Mouse (Mus musculus): ENCODE data around the gene Pmfbp1. TPM values are rescaled to one million over a fixed set of nuclear protein-coding genes. Genes with fewer than 3 reads are reported as not detected.

The Pmfbp1 gene
- polyA plus RNA-seq, 1 experiment from 2014 or later, result 1.8 TPM

- Histone ChIP-seq H3K27me3 (0 out of 2 replicates have a peak, but pooled peaks cover 3% of the 10 kb centered on the region), H3K36me3 (no peaks in the 10 kb centered on the region), H3K4me1 (peaks cover 63% of the 10 kb centered on the region), H3K4me3 (no peak overlapping the region), H3K9me3 (no peaks in the 10 kb centered on the region), H3K4me2 (replicated peaks) (no peak overlapping the region), H3K9ac (replicated peaks) (no peak overlapping the region), H3K27ac (replicated peaks) (0 out of 2 replicates have a peak overlapping the region, but pooled peaks have one; percentile 8)
- ATAC-seq (ENCODE audit: low FRiP score, low read depth), result no peak
- 85% methylated on average over 11 of the region's 11 CpGs for WGBS
Measured at GRCm38 (mm10) chr8:109468112-109468511, 25.7 kb upstream of the Pmfbp1 start.

DNA sequence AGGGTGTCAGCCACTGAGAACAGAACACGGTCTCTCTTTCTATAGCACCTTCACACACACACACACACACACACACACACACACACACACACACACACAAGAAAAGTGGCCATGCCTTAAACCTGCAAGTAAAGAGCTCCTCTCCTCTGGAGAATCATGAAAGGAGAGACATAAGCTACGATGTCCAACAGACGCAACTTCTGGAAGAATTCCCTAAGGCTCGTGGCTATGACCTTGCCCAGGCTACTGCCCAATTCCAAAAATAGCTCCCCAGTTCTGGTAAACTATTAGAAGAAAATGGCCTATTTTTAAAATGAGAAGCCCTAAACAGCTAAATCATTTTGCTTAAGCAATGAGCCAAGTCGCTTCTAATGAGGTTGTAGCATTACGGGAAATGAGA is 22.0 kb upstream of the Pmfbp1 start:
- Histone ChIP-seq H3K9me3 (no peaks in the 10 kb centered on the region), H3K27me3 (0 out of 2 replicates have a peak, but pooled peaks cover 3% of the 10 kb centered on the region), H3K4me2 (replicated peaks) (no peak overlapping the region), H3K4me1 (peaks cover 33% of the 10 kb centered on the region), H3K36me3 (no peaks in the 10 kb centered on the region), H3K9ac (replicated peaks) (no peak overlapping the region), H3K27ac (replicated peaks) (no peak overlapping the region), H3K4me3 (no peak overlapping the region)
- no peak for ATAC-seq (ENCODE audit: low FRiP score, low read depth)
- 83% methylated on average over 6 of the region's 6 CpGs for WGBS

DNA sequence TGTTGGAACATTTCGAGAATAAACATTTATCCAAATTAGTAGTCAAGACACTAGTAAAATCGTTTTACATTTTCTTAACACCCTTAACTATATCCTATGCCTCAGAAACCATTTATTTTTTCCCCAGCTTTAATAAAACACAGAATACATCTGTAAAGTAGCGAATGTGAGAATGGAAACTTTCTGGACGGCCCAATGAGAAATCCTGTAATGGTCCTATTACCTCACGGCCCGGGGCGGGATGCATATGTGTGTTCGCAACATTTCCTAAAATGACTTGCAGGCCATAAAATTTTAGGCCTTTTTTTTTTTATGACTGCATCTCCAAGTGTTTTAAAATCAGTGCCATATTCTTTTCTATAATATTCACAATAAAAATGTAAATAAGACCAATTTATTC is 21.4 kb upstream of the Pmfbp1 start:
- Histone ChIP-seq H3K4me2 (replicated peaks) (no peak overlapping the region), H3K36me3 (no peaks in the 10 kb centered on the region), H3K9ac (replicated peaks) (no peak overlapping the region), H3K9me3 (no peaks in the 10 kb centered on the region), H3K27ac (replicated peaks) (0 out of 2 replicates have a peak overlapping the region, but pooled peaks have one; percentile 30), H3K4me1 (peaks cover 28% of the 10 kb centered on the region), H3K27me3 (0 out of 2 replicates have a peak, but pooled peaks cover 3% of the 10 kb centered on the region), H3K4me3 (no peak overlapping the region)
- 92% methylated on average over 8 of the region's 8 CpGs for WGBS
- ATAC-seq (ENCODE audit: low FRiP score, low read depth), result no peak

DNA sequence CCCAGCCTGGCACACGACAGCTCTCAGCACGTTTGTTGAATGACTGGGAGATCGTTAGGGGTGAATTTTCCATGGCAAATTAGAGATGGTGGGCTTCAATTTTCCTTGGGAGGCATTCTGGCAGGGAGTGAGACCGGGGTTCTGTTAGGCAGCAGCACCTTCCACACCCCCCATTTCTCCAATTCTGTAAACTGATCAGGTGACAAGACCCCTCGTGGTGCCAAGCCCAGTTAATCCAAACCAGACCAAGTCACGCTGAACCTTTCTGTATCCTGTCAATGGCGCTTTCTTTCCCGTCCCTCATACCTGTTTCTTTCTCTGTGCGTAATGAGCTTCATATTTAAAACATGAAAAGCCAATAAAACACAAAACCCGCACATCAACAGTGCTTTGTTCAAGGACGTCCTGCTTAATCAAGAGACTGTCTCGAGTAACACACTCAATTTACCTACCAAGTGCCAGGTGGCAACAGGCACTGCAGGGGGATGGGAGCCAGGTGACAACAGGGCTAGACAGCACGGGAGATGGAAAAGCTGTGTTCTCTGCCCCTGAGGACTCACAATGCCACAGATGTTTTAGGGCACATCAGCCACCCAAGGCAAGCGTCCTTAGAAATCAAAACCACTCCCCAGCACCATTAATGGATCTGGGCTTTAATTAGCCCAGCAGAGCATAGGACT is 19.2 kb upstream of the Pmfbp1 start:
- no peaks in the 10 kb centered on the region for H3K9me3 ChIP-seq
- no peak overlapping the region for H3K27ac ChIP-seq (replicated peaks)
- H3K36me3 ChIP-seq, result no peaks in the 10 kb centered on the region
- 66% methylated on average over 14 of the region's 14 CpGs for WGBS
- H3K9ac ChIP-seq (replicated peaks), result no peak overlapping the region
- peaks cover 9% of the 10 kb centered on the region; the same call in 1 of the 2 replicates for H3K4me1 ChIP-seq
- H3K4me2 ChIP-seq (replicated peaks), result no peak overlapping the region
- no peak overlapping the region for H3K4me3 ChIP-seq
- H3K27me3 ChIP-seq, result no peaks in the 10 kb centered on the region
- ATAC-seq (ENCODE audit: low FRiP score, low read depth), result no peak

DNA sequence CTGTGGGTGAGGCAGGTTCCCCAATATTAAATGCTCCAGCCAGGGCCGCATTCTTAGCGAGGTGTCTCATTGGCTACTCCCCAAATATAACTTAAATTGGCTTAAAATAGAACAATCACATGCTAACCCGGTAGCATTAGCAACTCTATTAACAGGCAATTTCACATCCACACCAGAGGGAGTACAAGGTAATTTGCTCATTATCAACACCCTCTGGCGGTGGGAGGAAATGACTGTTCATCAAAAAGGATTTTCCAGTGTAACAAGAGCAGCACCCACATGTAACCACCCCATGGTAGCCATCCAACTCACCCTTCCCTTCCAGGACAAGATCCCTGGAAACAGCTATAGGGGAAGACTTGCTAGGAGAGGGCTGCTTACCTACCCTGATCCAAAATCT is 18.4 kb upstream of the Pmfbp1 start:
- no peaks in the 10 kb centered on the region for H3K36me3 ChIP-seq
- no peak overlapping the region for H3K4me3 ChIP-seq
- no peak overlapping the region for H3K4me2 ChIP-seq (replicated peaks)
- no peaks in the 10 kb centered on the region for H3K27me3 ChIP-seq
- no peaks in the 10 kb centered on the region for H3K9me3 ChIP-seq
- no peak overlapping the region for H3K9ac ChIP-seq (replicated peaks)
- H3K27ac ChIP-seq (replicated peaks), result no peak overlapping the region
- WGBS, result 75% methylated on average over 4 of the region's 4 CpGs
- peaks cover 9% of the 10 kb centered on the region; the same call in 1 of the 2 replicates for H3K4me1 ChIP-seq
- ATAC-seq (ENCODE audit: low FRiP score, low read depth), result no peak

GRCm38 (mm10) chr8:109478586-109478985 is 15.2 kb upstream of the Pmfbp1 start:
- H3K9ac ChIP-seq (replicated peaks), result no peak overlapping the region
- no peak for ATAC-seq (ENCODE audit: low FRiP score, low read depth)
- H3K9me3 ChIP-seq, result no peaks in the 10 kb centered on the region
- H3K36me3 ChIP-seq, result no peaks in the 10 kb centered on the region
- H3K4me3 ChIP-seq, result no peak overlapping the region
- peaks cover 6% of the 10 kb centered on the region; the same call in 1 of the 2 replicates for H3K4me1 ChIP-seq
- WGBS, result 79% methylated on average over 6 of the region's 6 CpGs
- no peak overlapping the region for H3K27ac ChIP-seq (replicated peaks)
- H3K4me2 ChIP-seq (replicated peaks), result no peak overlapping the region
- no peaks in the 10 kb centered on the region for H3K27me3 ChIP-seq

DNA sequence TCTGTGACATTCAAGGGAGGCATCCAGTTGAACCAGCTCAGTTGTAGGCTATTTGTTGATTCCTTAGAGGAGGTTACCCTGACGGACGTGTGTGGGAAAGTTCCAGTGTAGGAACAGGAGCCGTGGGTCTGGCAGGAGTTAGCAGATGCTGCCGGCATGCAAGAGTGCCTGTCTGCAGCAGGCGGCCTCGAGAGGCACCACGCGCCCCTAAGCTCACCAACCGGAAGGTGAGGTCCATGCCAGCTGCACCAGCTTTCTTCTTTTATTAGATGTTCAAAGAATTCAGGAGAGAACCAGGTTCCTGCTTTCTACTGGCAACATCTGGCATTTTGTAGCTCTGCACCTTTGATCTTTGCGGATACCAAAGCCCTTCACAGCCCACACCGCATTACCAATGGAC is 9.1 kb upstream of the Pmfbp1 start:
- 88% methylated on average over 11 of the region's 11 CpGs for WGBS
- no peak overlapping the region for H3K4me3 ChIP-seq
- ATAC-seq (ENCODE audit: low FRiP score, low read depth), result no peak

GRCm38 (mm10) chr8:109485530-109485929 is 8.3 kb upstream of the Pmfbp1 start:
- Histone ChIP-seq H3K9ac (replicated peaks) (no peak overlapping the region), H3K36me3 (no peaks in the 10 kb centered on the region), H3K9me3 (no peaks in the 10 kb centered on the region), H3K27me3 (no peaks in the 10 kb centered on the region), H3K4me2 (replicated peaks) (no peak overlapping the region), H3K27ac (replicated peaks) (no peak overlapping the region), H3K4me1 (no peaks in the 10 kb centered on the region), H3K4me3 (no peak overlapping the region)
- no peak for ATAC-seq (ENCODE audit: low FRiP score, low read depth)
- WGBS, result 52% methylated on average over 6 of the region's 6 CpGs

More for the DNA sequence above, 9.1 kb upstream of the Pmfbp1 start:
- H3K27ac ChIP-seq (replicated peaks), result no peak overlapping the region
- H3K9me3 ChIP-seq, result no peaks in the 10 kb centered on the region
- no peaks in the 10 kb centered on the region for H3K4me1 ChIP-seq
- H3K36me3 ChIP-seq, result no peaks in the 10 kb centered on the region
- H3K4me2 ChIP-seq (replicated peaks), result no peak overlapping the region
- no peaks in the 10 kb centered on the region for H3K27me3 ChIP-seq
- no peak overlapping the region for H3K9ac ChIP-seq (replicated peaks)

GRCm38 (mm10) chr8:109492785-109493184 is 1.0 kb upstream of the Pmfbp1 start:
- Histone ChIP-seq H3K27ac (replicated peaks) (no peak overlapping the region), H3K4me1 (no peaks in the 10 kb centered on the region), H3K4me2 (replicated peaks) (no peak overlapping the region), H3K36me3 (no peaks in the 10 kb centered on the region), H3K9me3 (no peaks in the 10 kb centered on the region), H3K27me3 (no peaks in the 10 kb centered on the region), H3K9ac (replicated peaks) (no peak overlapping the region), H3K4me3 (no peak overlapping the region)
- 94% methylated on average over 6 of the region's 6 CpGs for WGBS
- no peak for ATAC-seq (ENCODE audit: low FRiP score, low read depth)

DNA sequence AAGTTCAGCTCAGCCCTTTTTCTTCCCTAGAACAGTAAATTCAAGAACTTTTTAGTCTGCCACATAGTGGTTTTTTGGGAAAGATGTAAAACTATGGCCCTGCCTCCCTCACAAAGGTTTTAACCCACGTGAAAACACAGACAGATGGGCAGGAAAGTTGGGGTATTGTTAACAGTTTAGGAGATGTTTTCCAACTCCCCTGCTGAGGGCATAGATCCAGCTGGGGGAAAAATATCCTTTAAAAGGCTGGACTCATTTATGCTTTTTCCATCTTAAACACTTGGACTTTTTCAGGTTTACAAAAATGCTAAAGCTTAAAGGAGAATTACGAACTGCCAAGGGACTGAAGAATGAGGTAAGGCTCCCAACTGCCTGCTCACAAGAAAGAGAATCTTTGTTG is 774 bp downstream of the Pmfbp1 start:
- no peaks in the 10 kb centered on the region for H3K36me3 ChIP-seq
- no peak overlapping the region for H3K4me3 ChIP-seq
- no peak overlapping the region for H3K27ac ChIP-seq (replicated peaks)
- no peaks in the 10 kb centered on the region for H3K9me3 ChIP-seq
- H3K27me3 ChIP-seq, result no peaks in the 10 kb centered on the region
- 69% methylated on average over 2 of the region's 2 CpGs for WGBS
- no peak for ATAC-seq (ENCODE audit: low FRiP score, low read depth)
- no peak overlapping the region for H3K4me2 ChIP-seq (replicated peaks)
- H3K4me1 ChIP-seq, result no peaks in the 10 kb centered on the region
- no peak overlapping the region for H3K9ac ChIP-seq (replicated peaks)

GRCm38 (mm10) chr8:109497431-109497830 is 3.6 kb downstream of the Pmfbp1 start:
- 79% methylated on average over 5 of the region's 5 CpGs for WGBS

DNA sequence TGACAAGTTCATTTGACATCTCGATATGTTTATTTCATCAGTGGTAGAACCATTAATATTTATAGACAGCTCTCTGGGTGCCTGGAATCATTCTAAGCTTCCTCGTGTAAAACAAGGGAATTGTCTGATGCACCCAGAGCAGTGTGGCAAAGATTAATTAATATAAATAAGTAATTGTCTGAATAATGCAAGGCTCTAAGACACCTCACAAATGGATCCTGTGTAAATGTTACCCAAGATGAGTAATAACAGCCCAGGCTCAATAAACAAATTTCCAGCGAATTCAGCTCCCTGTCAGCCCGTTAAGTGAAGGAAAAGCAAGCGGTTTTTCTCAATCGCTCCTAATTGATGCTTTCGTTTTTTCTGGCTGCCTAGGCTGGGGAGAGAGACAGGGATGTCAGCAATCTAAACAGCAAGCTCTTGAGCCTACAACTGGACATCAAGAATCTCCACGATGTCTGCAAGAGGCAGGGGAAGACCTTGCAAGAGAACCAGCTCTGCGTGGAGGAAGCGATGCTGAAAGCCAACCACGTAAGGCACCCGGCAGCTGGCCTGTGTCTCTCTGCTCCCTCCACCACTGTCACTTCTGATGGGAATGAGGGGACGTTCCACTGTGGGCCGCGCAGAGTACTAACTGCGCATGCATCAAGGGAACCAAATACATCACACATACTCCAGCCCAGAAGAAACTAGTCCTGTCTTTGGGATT is 5.3 kb downstream of the Pmfbp1 start:
- Histone ChIP-seq H3K4me3 (no peak overlapping the region), H3K9ac (replicated peaks) (no peak overlapping the region), H3K36me3 (no peaks in the 10 kb centered on the region), H3K27ac (replicated peaks) (no peak overlapping the region), H3K27me3 (no peaks in the 10 kb centered on the region), H3K4me1 (no peaks in the 10 kb centered on the region), H3K4me2 (replicated peaks) (no peak overlapping the region), H3K9me3 (no peaks in the 10 kb centered on the region)
- no peak for ATAC-seq (ENCODE audit: low FRiP score, low read depth)
- WGBS, result 88% methylated on average over 16 of the region's 16 CpGs

More at GRCm38 (mm10) chr8:109497431-109497830, 3.6 kb downstream of the Pmfbp1 start:
- no peak overlapping the region for H3K9ac ChIP-seq (replicated peaks)
- H3K9me3 ChIP-seq, result no peaks in the 10 kb centered on the region
- H3K4me3 ChIP-seq, result no peak overlapping the region
- H3K36me3 ChIP-seq, result no peaks in the 10 kb centered on the region
- no peak overlapping the region for H3K4me2 ChIP-seq (replicated peaks)
- H3K27me3 ChIP-seq, result no peaks in the 10 kb centered on the region
- no peaks in the 10 kb centered on the region for H3K4me1 ChIP-seq
- no peak for ATAC-seq (ENCODE audit: low FRiP score, low read depth)
- H3K27ac ChIP-seq (replicated peaks), result no peak overlapping the region

Measured in midbrain, embryonic 12.5 days (tissue).